Mouse (Mus musculus) liver, embryonic 16.5 days (tissue): ENCODE measurements around the gene Angptl8. TPM values are rescaled to one million over a fixed set of nuclear protein-coding genes. Genes with fewer than 3 reads are reported as not detected.

Source experiments
- ATAC-seq: fragments of 200-750 bp; cut with Nextera tagmentation; 2 replicates; pipeline ENCODE4 v1.8.0; 2017; ENCODE audit warnings: low read depth, mild to moderate bottlenecking, moderate number of reproducible peaks, moderate library complexity
- H3K27ac ChIP-seq: fragments of 300-500 bp; sonication (generic); 2 replicates; pipeline ENCODE4 v1.5.1; 2014; ENCODE audit warnings: mild to moderate bottlenecking, low read length
- H3K27me3 ChIP-seq: fragments of 300-500 bp; sonication (generic); 2 replicates; pipeline ENCODE4 v1.6.1; 2014; ENCODE audit warnings: low read depth, low read length, mixed read lengths; ENCODE audit not compliant: control insufficient read depth, insufficient read depth
- H3K36me3 ChIP-seq: fragments of 300-500 bp; sonication (generic); 2 replicates; pipeline ENCODE4 v1.6.1; 2014; ENCODE audit warnings: mild to moderate bottlenecking; ENCODE audit not compliant: control insufficient read depth, insufficient read depth
- H3K4me1 ChIP-seq: fragments of 300-500 bp; sonication (generic); 2 replicates; pipeline ENCODE4 v1.6.1; 2014; ENCODE audit warnings: low read depth, low read length, mixed read lengths; ENCODE audit not compliant: control insufficient read depth
- H3K4me2 ChIP-seq: fragments of 300-500 bp; sonication (generic); 2 replicates; pipeline ENCODE4 v1.6.1; 2014; ENCODE audit warnings: low read depth, low read length, mixed read lengths
- H3K4me3 ChIP-seq: fragments of 300-500 bp; sonication (generic); 2 replicates; pipeline ENCODE4 v1.5.1; 2014; ENCODE audit warnings: low read depth, mild to moderate bottlenecking, low read length
- H3K9ac ChIP-seq: fragments of 300-500 bp; sonication (generic); 2 replicates; pipeline ENCODE4 v1.6.1; 2014; ENCODE audit warnings: low read depth, low read length
- H3K9me3 ChIP-seq: fragments of 300-500 bp; sonication (generic); replicated peaks from 2 replicates; pipeline ENCODE4 v1.6.1; 2016; ENCODE audit warnings: low read length; ENCODE audit not compliant: control insufficient read depth
- WGBS: fragments of 180-500 bp; shearing (Covaris S2); extraction: QIAGEN DNeasy Blood & Tissue Kit; methylation state at CpG from one replicate; pipeline ENCODE4 v1.1.7; 2014; ENCODE audit not compliant: insufficient replicate concordance; 5-methylcytosine and 5-hydroxymethylcytosine counted together
- polyA plus RNA-seq: library from polyadenylated mRNA; unstranded; fragments of >200 nt; fragmentation: Nextera tagmentation; extraction: Ambion mirVana; gene quantifications from 2 replicates; pipeline ENCODE4 v1.2.1, GENCODE M21; 2015

The Angptl8 gene
- polyA plus RNA-seq, 1 experiment from 2014 or later = 55.7 TPM

DNA sequence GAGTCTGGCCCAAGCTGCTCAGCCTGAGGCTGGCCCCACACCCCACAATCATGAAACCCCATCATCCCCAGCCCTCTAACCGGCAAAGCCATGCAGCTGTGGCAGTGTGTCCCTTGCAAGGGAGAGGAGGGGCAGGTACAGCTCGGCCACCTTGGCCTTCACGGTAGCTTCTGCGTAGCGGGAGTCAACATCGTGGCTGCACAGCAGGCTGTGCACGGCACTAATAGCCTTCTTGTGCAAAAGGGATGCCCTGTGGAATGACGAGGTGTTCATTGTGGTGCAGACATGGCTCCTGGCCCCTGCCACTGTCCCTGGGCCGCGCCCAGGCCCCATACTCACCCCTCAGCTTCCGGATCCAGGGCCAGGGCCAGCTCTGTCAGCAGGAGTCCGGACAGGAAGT lies 15.1 kb upstream of the Angptl8 start:
- Histone ChIP-seq H3K27me3 (no peaks in the 10 kb centered on the region), H3K9ac (no peak overlapping the region), H3K36me3 (no peaks in the 10 kb centered on the region), H3K4me2 (no peak overlapping the region), H3K9me3 (no peaks in the 10 kb centered on the region), H3K4me1 (peaks cover 6% of the 10 kb centered on the region), H3K27ac (no peak overlapping the region), H3K4me3 (no peak overlapping the region)
- WGBS = 64% methylated on average over 12 of the region's 12 CpGs
- no peak for ATAC-seq

DNA sequence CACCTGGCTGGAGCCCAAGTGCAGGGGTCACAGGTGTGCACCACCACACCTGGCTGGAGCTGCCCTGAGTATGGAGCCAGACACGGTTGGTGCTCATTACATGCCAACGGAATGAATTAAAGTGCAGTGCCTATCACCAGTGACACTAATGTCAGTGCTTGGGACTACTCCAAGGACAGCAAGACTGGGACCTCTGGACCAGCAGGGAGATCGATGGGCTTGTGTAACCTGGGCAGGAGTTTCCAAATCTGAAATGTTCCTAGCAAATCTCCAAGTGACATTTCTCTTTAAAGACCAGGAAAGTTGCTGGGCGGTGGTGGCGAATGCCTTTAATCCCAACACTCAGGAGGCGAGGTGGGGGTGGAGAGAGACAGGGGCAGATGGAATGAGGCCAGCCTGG lies 12.6 kb upstream of the Angptl8 start:
- H3K9me3 ChIP-seq = no peaks in the 10 kb centered on the region
- no peaks in the 10 kb centered on the region for H3K36me3 ChIP-seq
- H3K4me1 ChIP-seq = peaks cover 2% of the 10 kb centered on the region
- 64% methylated on average over 6 of the region's 6 CpGs for whole genome bisulfite sequencing
- H3K4me2 ChIP-seq = no peak overlapping the region
- H3K27me3 ChIP-seq = no peaks in the 10 kb centered on the region
- no peak overlapping the region for H3K9ac ChIP-seq
- H3K27ac ChIP-seq = peak overlapping the region; percentile 19; the same call in 1 of the 2 replicates
- ATAC-seq = 0 out of 2 replicates have a peak, but pooled peaks have one; percentile 10
- H3K4me3 ChIP-seq = no peak overlapping the region

DNA sequence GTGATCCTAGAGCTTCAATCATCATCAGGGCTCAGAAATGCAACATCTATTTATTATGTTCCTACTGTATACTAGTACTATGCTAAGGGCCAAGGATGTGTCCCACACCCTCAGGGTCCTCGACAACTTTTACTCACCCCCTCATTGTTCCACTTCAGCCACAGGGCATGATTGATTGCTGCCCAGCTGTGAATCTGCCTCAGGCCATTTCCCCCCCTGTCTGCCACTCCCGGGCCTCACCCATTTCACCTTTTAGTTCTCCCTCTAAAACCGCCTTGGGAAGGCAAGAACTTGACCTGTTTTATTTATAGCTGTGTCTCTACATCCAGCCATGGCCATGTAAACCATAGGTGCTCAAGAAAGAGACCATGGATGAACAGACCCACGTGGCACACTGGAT lies 11.4 kb upstream of the Angptl8 start:
- Histone ChIP-seq H3K4me2 (no peak overlapping the region), H3K27me3 (no peaks in the 10 kb centered on the region), H3K9ac (no peak overlapping the region), H3K27ac (no peak overlapping the region), H3K4me3 (no peak overlapping the region), H3K9me3 (no peaks in the 10 kb centered on the region), H3K4me1 (peaks cover 2% of the 10 kb centered on the region), H3K36me3 (no peaks in the 10 kb centered on the region)
- 52% methylated on average over 4 of the region's 4 CpGs for WGBS
- no peak for ATAC-seq

DNA sequence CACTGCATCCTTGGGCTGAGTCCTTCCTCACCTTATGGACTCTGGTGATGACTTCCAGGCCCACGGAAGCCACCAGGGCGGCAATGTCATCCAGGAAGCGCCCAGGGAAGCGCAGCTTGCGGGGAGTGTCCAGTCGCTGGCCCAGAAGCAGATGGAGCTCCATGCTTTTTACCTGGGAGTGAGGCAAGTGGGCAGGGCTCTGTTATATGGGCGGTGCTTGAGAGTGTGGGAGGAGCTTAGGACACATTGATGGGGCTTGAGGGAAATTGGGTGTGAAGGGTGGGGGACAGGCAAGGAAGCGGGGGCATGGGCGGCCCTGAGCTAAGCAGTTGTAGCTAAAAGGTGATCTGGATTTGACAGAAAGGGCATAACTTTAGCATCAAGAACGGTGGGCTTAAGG lies 10.9 kb upstream of the Angptl8 start:
- Histone ChIP-seq H3K27ac (no peak overlapping the region), H3K4me2 (no peak overlapping the region), H3K9ac (no peak overlapping the region), H3K36me3 (no peaks in the 10 kb centered on the region), H3K4me1 (peaks cover 2% of the 10 kb centered on the region), H3K27me3 (no peaks in the 10 kb centered on the region), H3K4me3 (no peak overlapping the region), H3K9me3 (no peaks in the 10 kb centered on the region)
- ATAC-seq = no peak
- 68% methylated on average over 10 of the region's 10 CpGs for WGBS

DNA sequence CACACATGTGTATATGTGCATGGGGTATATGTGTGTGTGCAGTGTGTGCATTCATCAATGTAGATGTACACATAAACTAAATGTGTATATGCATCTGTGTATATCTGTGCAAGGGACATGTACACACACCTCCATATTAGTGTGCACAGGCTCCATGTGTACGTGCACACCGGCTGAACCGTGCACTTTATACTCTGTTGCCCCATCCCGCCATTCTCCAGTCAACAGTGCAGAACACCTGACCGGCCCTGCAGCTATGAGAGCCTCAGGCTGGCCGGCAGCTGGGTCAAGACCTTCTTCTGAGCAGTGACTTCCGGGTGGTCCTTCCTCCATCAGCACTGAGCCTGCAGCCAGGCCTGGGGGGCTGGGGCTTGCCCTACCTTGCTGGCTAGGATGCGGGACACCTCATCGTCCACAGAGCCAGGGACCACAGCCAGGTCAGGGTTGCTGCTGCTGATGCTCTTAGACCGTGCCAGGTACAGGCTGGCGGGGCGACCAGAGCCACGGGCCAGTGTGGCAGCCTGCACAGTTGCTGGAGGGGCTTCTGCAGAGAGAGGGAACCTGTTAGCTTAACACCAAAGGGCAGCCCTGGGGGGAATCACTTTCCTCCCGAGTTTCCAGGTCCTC lies 5.4 kb upstream of the Angptl8 start:
- Histone ChIP-seq H3K9ac (no peak overlapping the region), H3K9me3 (no peaks in the 10 kb centered on the region), H3K36me3 (no peaks in the 10 kb centered on the region), H3K27me3 (no peaks in the 10 kb centered on the region), H3K4me2 (no peak overlapping the region), H3K27ac (peak overlapping the region; percentile 52), H3K4me1 (no peaks in the 10 kb centered on the region; the same call in 1 of the 2 replicates), H3K4me3 (no peak overlapping the region)
- 68% methylated on average over 14 of the region's 14 CpGs for WGBS
- ATAC-seq = peak; percentile 62

DNA sequence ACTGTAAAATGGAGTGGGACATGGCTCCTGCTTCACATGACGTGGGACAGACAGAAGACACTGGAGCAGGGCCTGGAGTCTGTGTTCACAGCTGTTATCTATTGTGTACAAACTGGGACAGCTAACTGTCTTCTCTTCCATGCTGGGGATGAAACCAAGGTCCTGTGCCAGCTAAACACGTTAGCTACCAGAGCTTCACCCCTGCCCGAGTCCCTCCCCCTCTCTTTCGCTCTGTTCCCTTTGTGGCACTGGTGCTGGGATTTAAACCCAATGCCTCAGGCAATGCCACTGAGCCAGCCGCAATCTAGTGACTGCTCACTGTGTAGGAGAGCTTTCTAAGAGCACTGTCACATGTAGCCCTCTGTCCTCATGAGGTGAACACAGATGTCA lies 4.9 kb upstream of the Angptl8 start:
- Histone ChIP-seq H3K4me3 (no peak overlapping the region), H3K9ac (no peak overlapping the region), H3K36me3 (no peaks in the 10 kb centered on the region), H3K27ac (peak overlapping the region; percentile 52), H3K9me3 (no peaks in the 10 kb centered on the region), H3K27me3 (no peaks in the 10 kb centered on the region), H3K4me1 (no peaks in the 10 kb centered on the region; the same call in 1 of the 2 replicates), H3K4me2 (no peak overlapping the region)
- 58% methylated on average over 5 of the region's 5 CpGs for WGBS
- no peak for ATAC-seq

DNA sequence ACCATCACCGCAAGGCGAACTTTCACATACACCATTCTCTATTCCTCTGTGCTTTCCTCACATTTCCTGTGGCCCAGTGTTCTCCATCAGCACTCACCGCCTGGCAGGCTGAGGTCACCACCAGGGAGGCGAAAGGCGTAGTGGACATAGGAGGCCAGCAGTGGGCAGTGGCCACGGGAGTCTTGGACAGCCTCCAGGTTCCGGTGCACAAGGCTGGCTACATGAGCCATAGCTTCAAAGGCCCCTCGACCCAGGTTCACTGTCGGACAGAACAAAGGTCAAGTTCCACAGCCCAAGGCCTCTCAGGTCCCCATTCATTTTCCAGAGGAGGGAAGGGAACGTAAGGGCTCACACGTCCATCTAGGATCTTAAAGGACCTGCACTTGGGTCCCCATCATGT lies 4.4 kb upstream of the Angptl8 start:
- no peaks in the 10 kb centered on the region for H3K9me3 ChIP-seq
- H3K4me3 ChIP-seq = no peak overlapping the region
- no peak overlapping the region for H3K4me2 ChIP-seq
- no peaks in the 10 kb centered on the region for H3K36me3 ChIP-seq
- H3K4me1 ChIP-seq = no peaks in the 10 kb centered on the region; the same call in 1 of the 2 replicates
- no peaks in the 10 kb centered on the region for H3K27me3 ChIP-seq
- no peak overlapping the region for H3K9ac ChIP-seq
- WGBS = 71% methylated on average over 11 of the region's 11 CpGs
- H3K27ac ChIP-seq = peak overlapping the region; percentile 52
- ATAC-seq = peak; percentile 57

DNA sequence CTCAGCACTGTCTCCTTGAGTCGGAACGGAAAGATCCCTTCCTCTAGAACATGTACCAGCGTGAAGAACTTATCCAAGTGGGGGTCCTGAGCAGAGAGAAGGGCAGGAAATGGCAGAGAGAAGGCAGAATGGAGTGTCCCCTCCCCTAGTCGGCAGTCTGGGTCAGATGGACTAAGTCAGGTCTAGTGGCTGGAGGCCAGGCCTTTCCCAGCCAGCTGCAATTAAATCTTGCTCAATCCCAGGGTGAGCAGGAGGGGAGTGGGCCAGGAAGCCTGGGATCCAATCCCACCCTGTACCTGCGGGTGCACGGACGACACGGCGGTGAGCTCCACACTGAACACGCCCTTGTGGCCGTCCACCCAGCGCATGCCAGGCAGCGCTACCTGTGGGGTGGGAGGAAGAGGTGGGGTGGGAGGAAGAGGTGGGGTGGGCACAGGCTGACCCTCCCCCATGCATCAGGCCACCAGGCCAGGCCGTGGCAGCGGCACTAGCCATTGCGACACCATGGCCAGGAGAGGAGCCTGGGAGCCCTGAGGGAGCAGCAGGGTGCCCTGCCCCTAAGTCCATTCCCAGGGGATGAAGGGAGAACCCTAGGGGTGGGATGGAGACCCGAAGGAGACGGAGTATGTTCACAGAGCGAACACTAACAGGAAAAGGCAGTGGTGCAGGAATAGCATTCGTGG lies 3.6 kb upstream of the Angptl8 start:
- peak overlapping the region; percentile 52 for H3K27ac ChIP-seq
- H3K36me3 ChIP-seq = no peaks in the 10 kb centered on the region
- H3K4me2 ChIP-seq = no peak overlapping the region
- no peaks in the 10 kb centered on the region for H3K27me3 ChIP-seq
- peak; percentile 41 for ATAC-seq
- no peak overlapping the region for H3K9ac ChIP-seq
- no peaks in the 10 kb centered on the region for H3K9me3 ChIP-seq
- 71% methylated on average over 20 of the region's 20 CpGs for WGBS
- no peaks in the 10 kb centered on the region; the same call in 1 of the 2 replicates for H3K4me1 ChIP-seq
- H3K4me3 ChIP-seq = no peak overlapping the region

DNA sequence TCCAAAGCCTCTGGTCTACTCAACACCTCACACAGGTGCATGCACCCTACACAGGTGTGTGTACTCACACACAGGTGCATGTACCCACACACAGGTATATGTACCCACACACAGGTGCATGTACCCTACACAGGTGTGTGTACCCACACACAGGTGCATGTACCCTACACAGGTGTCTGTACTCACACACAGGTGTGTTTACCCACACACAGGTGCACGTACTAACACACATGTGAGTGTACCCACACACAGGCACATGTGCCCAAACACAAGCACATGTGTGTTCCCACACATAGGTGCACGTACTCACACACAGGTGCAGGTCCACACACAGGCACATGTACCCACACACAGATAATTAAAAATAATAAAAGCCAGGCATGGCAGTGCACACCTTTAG lies 2.4 kb downstream of the Angptl8 start:
- ATAC-seq = no peak
- Histone ChIP-seq H3K36me3 (no peaks in the 10 kb centered on the region), H3K27me3 (no peaks in the 10 kb centered on the region), H3K9me3 (no peaks in the 10 kb centered on the region), H3K27ac (no peak overlapping the region), H3K4me3 (no peak overlapping the region), H3K9ac (no peak overlapping the region), H3K4me2 (no peak overlapping the region), H3K4me1 (no peaks in the 10 kb centered on the region; the same call in 1 of the 2 replicates)
- WGBS = 69% methylated on average over 2 of the region's 2 CpGs
